In genomic region chr19:4420153-4420910, GRCm38 (mm10) we compare ENCODE assay signal across 12 mouse cellular contexts. TPM values are rescaled to one million over a fixed set of nuclear protein-coding genes. Genes with fewer than 3 reads are reported as not detected.
DNase-seq lines count a peak whose midpoint lies in the region; ATAC-seq and TF ChIP-seq lines count a peak whose summit lies in the region.
"Had no signal": no experiment of that assay in that cellular context is flagged by ENCODE, and none has a peak within 500 bp of the region (broad histone marks: within the 10 kb centered on the region; RNA-seq: fewer than 3 reads in every experiment).

No protein-coding gene starts in this region.

- 0 out of 2 replicates have a peak, but pooled peaks have one; percentile 39 for ATAC-seq in intestine, embryonic 15.5 days
- ATAC-seq in intestine, postnatal 0 days = no peak

- H3K9ac ChIP-seq in intestine, embryonic 15.5 days = no peak overlapping the region
- H3K9ac ChIP-seq in intestine, postnatal 0 days (ENCODE audit: low read depth, low read length) = no peak overlapping the region
- H3K9ac ChIP-seq: hindbrain, embryonic 15.5 days; neural tube, embryonic 15.5 days had no signal

- H3K36me3 ChIP-seq in intestine, embryonic 15.5 days = peaks cover 7% of the 10 kb centered on the region; the same call in 1 of the 2 replicates
- H3K36me3 ChIP-seq in intestine, postnatal 0 days (ENCODE audit: control insufficient read depth, insufficient read depth) = peaks cover 8% of the 10 kb centered on the region
- H3K36me3 ChIP-seq: hindbrain, embryonic 15.5 days; neural tube, embryonic 15.5 days had no signal

- no peaks in the 10 kb centered on the region for H3K4me1 ChIP-seq in intestine, embryonic 15.5 days (replicated peaks)
- 0 out of 2 replicates have a peak, but pooled peaks cover 3% of the 10 kb centered on the region for H3K4me1 ChIP-seq in intestine, postnatal 0 days (replicated peaks; ENCODE audit: control insufficient read depth, insufficient read depth, low read length)
- H3K4me1 ChIP-seq: hindbrain, embryonic 15.5 days; neural tube, embryonic 15.5 days had no signal

- no peak overlapping the region for H3K27ac ChIP-seq in intestine, embryonic 15.5 days
- H3K27ac ChIP-seq in intestine, postnatal 0 days (ENCODE audit: low read depth, low read length) = no peak overlapping the region
- H3K27ac ChIP-seq in layer of hippocampus, adult 2 months = no peak overlapping the region
- H3K27ac ChIP-seq: hindbrain, embryonic 15.5 days; neural tube, embryonic 15.5 days had no signal

- no peak overlapping the region for H3K4me3 ChIP-seq in intestine, embryonic 15.5 days (replicated peaks)
- no peak overlapping the region for H3K4me3 ChIP-seq in intestine, postnatal 0 days (ENCODE audit: low read depth, low read length)
- H3K4me3 ChIP-seq in layer of hippocampus, adult 2 months = no peak overlapping the region
- H3K4me3 ChIP-seq: hindbrain, embryonic 15.5 days; neural tube, embryonic 15.5 days had no signal

- TF ChIP-seq CTCF in intestine, postnatal 0 days (IDR thresholded peaks at IDR 0.05; ENCODE audit: low read depth) = no peak
- no peak for TF ChIP-seq CTCF in layer of hippocampus, adult 2 months (conservative IDR thresholded peaks at IDR 0.05)

- no peaks in the 10 kb centered on the region for H3K27me3 ChIP-seq in intestine, embryonic 15.5 days (replicated peaks)
- H3K27me3 ChIP-seq in intestine, postnatal 0 days (replicated peaks; ENCODE audit: control insufficient read depth, insufficient read depth, low read length) = no peaks in the 10 kb centered on the region
- H3K27me3 ChIP-seq: hindbrain, embryonic 15.5 days; neural tube, embryonic 15.5 days had no signal

- DNase-seq in 416B (ENCODE audit: low read depth) = peak; percentile 54
- DNase-seq in cerebellum, adult 11-12 months = peak; percentile 82
- peak; percentile 24 for DNase-seq in lung, postnatal 25 days (ENCODE audit: low spot score)
- DNase-seq in layer of hippocampus, adult 9-10 months (ENCODE audit: low spot score) = no peak
- DNase-seq in layer of hippocampus, adult 2 months (ENCODE audit: low spot score in 2 of 2) = no peak
- DNase-seq in spleen, postnatal 14 days (ENCODE audit: low spot score in 2 of 2) = no peak
- DNase-seq: thymus, postnatal 36 days had no signal

- H3K9me3 ChIP-seq in intestine, embryonic 15.5 days = no peaks in the 10 kb centered on the region
- no peaks in the 10 kb centered on the region for H3K9me3 ChIP-seq in intestine, postnatal 0 days (ENCODE audit: control insufficient read depth)
- H3K9me3 ChIP-seq: hindbrain, embryonic 15.5 days; neural tube, embryonic 15.5 days had no signal

- WGBS in intestine, embryonic 15.5 days = 79% methylated on average over 8 of the region's 8 CpGs
- WGBS in intestine, postnatal 0 days = 68% methylated on average over 8 of the region's 8 CpGs

- no peak overlapping the region for H3K4me2 ChIP-seq in intestine, embryonic 15.5 days (replicated peaks)
- H3K4me2 ChIP-seq in intestine, postnatal 0 days (replicated peaks; ENCODE audit: low read depth) = no peak overlapping the region
- H3K4me2 ChIP-seq: hindbrain, embryonic 15.5 days; neural tube, embryonic 15.5 days had no signal

RNA-seq across cellular contexts. Expression of gene Rhod, which starts 18.9 kb away (rescaled TPM):
- polyA plus RNA-seq in intestine, embryonic 15.5 days (2015; fragmentation: Nextera tagmentation; extraction: Ambion mirVana) = 20.0 and 21.6 TPM in 2 replicates
- polyA plus RNA-seq in intestine, postnatal 0 days (2015; fragmentation: Nextera tagmentation; extraction: Ambion mirVana) = 54.8 and 60.3 TPM in 2 replicates
- 1 to 10 TPM in 1 of 2 experiments, under 1 TPM in 1; 0.82 to 1.0 TPM for total RNA-seq in layer of hippocampus, adult 2 months (2021)

RNA-seq across cellular contexts. Expression of gene Kdm2a, which starts 22.2 kb away (rescaled TPM):
- polyA plus RNA-seq in intestine, embryonic 15.5 days (2015; fragmentation: Nextera tagmentation; extraction: Ambion mirVana) = 37.5 and 38.9 TPM in 2 replicates
- polyA plus RNA-seq in intestine, postnatal 0 days (2015; fragmentation: Nextera tagmentation; extraction: Ambion mirVana) = 21.0 and 21.2 TPM in 2 replicates
- 10 to 100 TPM; 77.5 to 87.8 TPM for total RNA-seq in layer of hippocampus, adult 2 months (2021)

RNA-seq across cellular contexts. Expression of gene Syt12, which starts 56.9 kb away (rescaled TPM):
- polyA plus RNA-seq in intestine, embryonic 15.5 days (2015; fragmentation: Nextera tagmentation; extraction: Ambion mirVana) = 0.33 and 0.46 TPM in 2 replicates
- 0.23 and 0.26 TPM in 2 replicates for polyA plus RNA-seq in intestine, postnatal 0 days (2015; fragmentation: Nextera tagmentation; extraction: Ambion mirVana)
- total RNA-seq in layer of hippocampus, adult 2 months (2021) = 10 to 100 TPM; 28.9 to 31.6 TPM
- total RNA-seq: granulocyte monocyte progenitor cell, adult 5-6 weeks had no signal

Comparison
In these comparisons a context has a peak if more than half of its experiments do, and no peak if none do; other contexts are left out.
1. DNase-seq: peak in 416B (single experiment), cerebellum, adult 11-12 months (single experiment) and lung, postnatal 25 days (single experiment); none in layer of hippocampus, adult 9-10 months (single experiment), layer of hippocampus, adult 2 months (0 of 2) and spleen, postnatal 14 days (0 of 2).